Mouse (Mus musculus): Measurements from ENCODE around the gene Gm13030. TPM values are rescaled to one million over a fixed set of nuclear protein-coding genes. Genes with fewer than 3 reads are reported as not detected.

Gene Gm13030
- polyA plus RNA-seq, 1 experiment = not detected

DNA sequence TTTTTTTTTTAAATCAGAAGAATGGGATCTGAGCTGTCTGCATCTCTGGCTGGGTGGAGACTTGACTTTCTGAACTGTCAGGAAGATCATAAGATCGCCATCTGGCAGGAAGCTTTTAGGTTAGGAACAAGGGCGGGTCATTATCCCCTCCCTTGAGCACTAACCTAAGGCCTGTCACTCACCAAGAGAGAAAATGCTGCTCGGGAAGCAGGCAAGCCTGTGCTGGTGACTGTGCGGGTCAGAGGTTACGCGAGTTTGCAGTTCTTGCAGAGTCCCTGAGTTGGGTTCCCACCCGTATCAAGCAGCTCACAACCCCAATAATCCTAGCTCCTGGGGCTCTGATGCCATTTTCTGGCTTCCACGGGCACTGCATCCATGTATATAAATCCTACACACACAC, 5.1 kb downstream of the Gm13030 start:
- TF ChIP-seq CTCF (IDR thresholded peaks at IDR 0.05; ENCODE audit: extremely low read depth, insufficient read depth, low read length) (no peak), POLR2A (IDR thresholded peaks at IDR 0.05; ENCODE audit: extremely low read depth, insufficient read depth, low read length) (no peak)
- no peak overlapping the region for H3K27ac ChIP-seq (ENCODE audit: insufficient read depth, low read length)
- no peak overlapping the region for H3K4me3 ChIP-seq (ENCODE audit: insufficient read depth, low read length)
- H3K4me1 ChIP-seq (ENCODE audit: control insufficient read depth, insufficient read depth, low read length) = no peaks in the 10 kb centered on the region

DNA sequence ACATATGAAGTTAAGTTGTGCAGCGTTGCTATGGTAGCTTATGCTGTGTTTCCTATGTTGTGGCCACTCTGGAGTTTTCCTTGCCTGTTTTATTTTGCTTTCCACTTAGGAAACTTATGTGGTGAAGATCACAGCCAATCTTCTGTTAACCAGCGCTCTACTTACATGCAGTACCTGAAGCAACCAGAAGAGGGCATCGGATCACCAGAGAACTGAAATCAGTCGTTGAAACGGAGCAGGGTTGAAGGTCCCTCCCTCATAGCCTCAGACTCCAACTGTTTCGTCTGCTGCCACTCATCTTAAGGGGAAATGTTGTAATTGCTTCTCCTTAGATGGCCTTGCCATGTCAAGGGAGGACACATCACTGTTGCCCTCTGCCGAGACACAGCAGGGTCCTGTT, 7.4 kb downstream of the Gm13030 start:
- H3K27ac ChIP-seq (ENCODE audit: insufficient read depth, low read length) = no peak overlapping the region
- H3K4me1 ChIP-seq (ENCODE audit: control insufficient read depth, insufficient read depth, low read length) = no peaks in the 10 kb centered on the region
- H3K4me3 ChIP-seq (ENCODE audit: insufficient read depth, low read length) = no peak overlapping the region
- no peak for TF ChIP-seq POLR2A (IDR thresholded peaks at IDR 0.05; ENCODE audit: extremely low read depth, insufficient read depth, low read length)
- TF ChIP-seq CTCF (IDR thresholded peaks at IDR 0.05; ENCODE audit: extremely low read depth, insufficient read depth, low read length) = peak; percentile 86

DNA sequence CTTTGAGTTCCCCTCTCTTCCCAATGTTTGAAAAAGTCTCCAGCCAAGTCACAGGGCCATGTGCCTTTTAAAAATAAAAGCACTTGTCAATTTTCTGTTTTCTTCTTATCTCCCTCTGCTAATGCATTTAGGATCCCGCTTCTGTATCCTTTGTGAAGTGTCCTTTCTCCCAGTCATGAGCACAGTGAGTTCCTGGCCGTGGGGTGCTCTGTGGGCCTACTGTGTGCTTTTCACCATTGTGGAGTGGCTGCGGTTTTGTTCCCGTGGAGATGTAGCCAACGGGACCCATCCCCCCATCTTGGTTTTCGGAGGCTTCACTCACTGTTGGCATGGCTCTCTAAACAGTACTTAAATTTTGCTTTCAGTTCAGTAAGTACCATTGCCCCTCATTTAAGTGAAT, 7.8 kb downstream of the Gm13030 start:
- Histone ChIP-seq H3K27ac (ENCODE audit: insufficient read depth, low read length) (no peak overlapping the region), H3K4me3 (ENCODE audit: insufficient read depth, low read length) (no peak overlapping the region)
- no peak for TF ChIP-seq POLR2A (IDR thresholded peaks at IDR 0.05; ENCODE audit: extremely low read depth, insufficient read depth, low read length)
- no peak for TF ChIP-seq CTCF (IDR thresholded peaks at IDR 0.05; ENCODE audit: extremely low read depth, insufficient read depth, low read length)

DNA sequence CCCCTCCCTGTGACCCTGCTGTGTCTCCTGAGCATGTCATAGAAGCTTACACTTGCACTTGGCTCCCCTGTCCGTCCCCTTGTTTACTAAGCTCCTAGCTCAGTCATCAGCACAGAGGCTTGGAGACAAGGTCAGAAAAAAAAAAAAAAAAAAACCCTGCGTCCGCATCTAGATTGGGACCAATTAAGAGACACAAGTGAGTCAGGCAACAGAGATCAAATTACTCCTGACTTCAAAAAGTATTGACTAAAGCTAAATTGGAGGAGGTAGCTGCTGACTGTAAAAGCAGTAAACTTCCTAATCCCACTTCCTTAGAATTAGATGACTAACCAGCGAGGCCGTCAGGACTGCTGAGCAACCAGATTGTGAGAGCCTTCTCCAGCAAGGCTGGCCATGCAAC, 8.7 kb downstream of the Gm13030 start:
- TF ChIP-seq POLR2A (IDR thresholded peaks at IDR 0.05; ENCODE audit: extremely low read depth, insufficient read depth, low read length) = no peak
- TF ChIP-seq CTCF (IDR thresholded peaks at IDR 0.05; ENCODE audit: extremely low read depth, insufficient read depth, low read length) = no peak

More for the DNA sequence above, 7.8 kb downstream of the Gm13030 start:
- H3K4me1 ChIP-seq (ENCODE audit: control insufficient read depth, insufficient read depth, low read length) = no peaks in the 10 kb centered on the region

DNA sequence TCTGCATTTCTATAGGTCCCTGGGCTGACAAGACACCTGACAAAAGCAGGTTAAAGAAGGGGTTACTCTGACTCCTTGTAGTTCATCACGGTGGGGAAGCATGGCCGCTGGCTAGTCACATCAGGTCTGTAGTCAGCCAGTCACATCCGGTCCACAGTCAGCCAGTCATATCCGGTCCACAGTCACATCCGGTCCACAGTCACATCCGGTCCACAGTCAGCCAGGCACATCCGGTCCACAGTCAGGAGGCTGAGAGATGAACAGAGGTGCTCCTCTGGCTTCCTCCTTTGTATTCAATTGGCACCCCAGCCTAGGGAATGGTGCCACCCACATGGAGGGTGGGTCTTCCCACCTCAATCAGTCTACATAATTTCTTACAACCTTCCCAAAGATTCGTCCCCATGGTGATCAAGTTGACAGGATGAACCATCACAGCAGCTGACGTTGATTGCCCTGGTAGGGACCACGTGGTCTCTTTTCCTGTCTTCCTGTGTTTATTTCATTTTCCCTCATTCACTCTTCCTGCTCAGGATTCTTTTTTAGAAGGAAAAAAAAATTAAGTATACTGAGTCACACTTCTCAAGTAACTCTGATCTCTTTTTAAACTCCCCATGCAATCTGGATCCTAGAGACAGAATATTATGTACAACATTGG, 10.3 kb downstream of the Gm13030 start, which contains the start of gene Pla2g5:
Pla2g5 (minus strand) TSS at position 139 of the 655 bp plus-strand sequence.
- Histone ChIP-seq H3K4me3 (ENCODE audit: insufficient read depth, low read length) (no peak within 1 kb of the TSS), H3K27ac (ENCODE audit: insufficient read depth, low read length) (no peak within 1 kb of the TSS), H3K4me1 (ENCODE audit: control insufficient read depth, insufficient read depth, low read length) (no peaks in the 10 kb centered on the region)
- TF ChIP-seq CTCF (IDR thresholded peaks at IDR 0.05; ENCODE audit: extremely low read depth, insufficient read depth, low read length) (no peak), POLR2A (IDR thresholded peaks at IDR 0.05; ENCODE audit: extremely low read depth, insufficient read depth, low read length) (no peak)

More for the DNA sequence above, 8.7 kb downstream of the Gm13030 start:
- H3K4me1 ChIP-seq (ENCODE audit: control insufficient read depth, insufficient read depth, low read length) = no peaks in the 10 kb centered on the region
- no peak overlapping the region for H3K27ac ChIP-seq (ENCODE audit: insufficient read depth, low read length)
- H3K4me3 ChIP-seq (ENCODE audit: insufficient read depth, low read length) = no peak overlapping the region

DNA sequence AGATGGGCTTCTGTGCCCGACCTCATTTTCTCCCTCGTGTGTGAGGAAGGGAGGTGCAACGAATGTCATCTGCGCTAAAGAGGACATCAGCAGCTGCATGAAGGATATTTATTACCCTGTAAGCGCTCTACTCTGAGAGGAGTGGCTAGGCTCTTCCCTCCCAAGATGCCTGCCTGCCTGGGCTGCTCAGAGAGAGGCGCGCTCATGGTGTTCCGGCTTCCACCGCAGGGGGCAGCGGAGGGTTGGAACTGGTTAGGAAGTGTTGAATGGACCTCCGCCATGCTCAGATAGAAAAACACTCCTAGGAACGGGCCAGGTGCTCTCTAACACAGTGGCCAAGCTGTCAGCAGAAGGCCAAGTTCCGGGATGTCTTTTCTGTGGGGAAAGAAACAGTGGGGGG, 14.0 kb downstream of the Gm13030 start:
- no peak overlapping the region for H3K27ac ChIP-seq (ENCODE audit: insufficient read depth, low read length)
- peak; percentile 37; the same call in 1 of the 2 replicates for TF ChIP-seq CTCF (IDR thresholded peaks at IDR 0.05; ENCODE audit: extremely low read depth, insufficient read depth, low read length)
- no peak for TF ChIP-seq POLR2A (IDR thresholded peaks at IDR 0.05; ENCODE audit: extremely low read depth, insufficient read depth, low read length)

DNA sequence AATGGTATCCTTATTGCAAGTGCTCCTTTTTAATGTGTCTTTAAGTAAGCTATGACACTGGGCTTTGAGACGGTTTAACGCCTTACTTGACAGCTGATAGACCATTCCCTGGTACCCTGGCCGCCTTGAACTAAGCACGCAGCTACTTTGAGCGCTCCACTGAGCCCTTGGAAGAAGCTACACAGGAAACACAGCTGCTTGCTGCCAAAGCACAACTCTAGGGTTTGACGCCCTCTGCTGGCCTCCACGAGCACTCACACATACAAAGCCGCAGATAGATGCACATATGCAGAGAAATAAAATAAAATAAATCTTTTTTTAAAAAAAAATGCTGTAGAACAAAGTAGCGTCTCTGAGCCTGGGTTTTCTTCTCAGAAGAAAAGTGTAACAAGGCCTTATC, 14.5 kb downstream of the Gm13030 start:
- no peak overlapping the region for H3K4me3 ChIP-seq (ENCODE audit: insufficient read depth, low read length)
- peaks cover 3% of the 10 kb centered on the region; the same call in 1 of the 2 replicates for H3K4me1 ChIP-seq (ENCODE audit: control insufficient read depth, insufficient read depth, low read length)
- peak; percentile 57 for TF ChIP-seq CTCF (IDR thresholded peaks at IDR 0.05; ENCODE audit: extremely low read depth, insufficient read depth, low read length)
- TF ChIP-seq POLR2A (IDR thresholded peaks at IDR 0.05; ENCODE audit: extremely low read depth, insufficient read depth, low read length) = no peak
- H3K27ac ChIP-seq (ENCODE audit: insufficient read depth, low read length) = no peak overlapping the region

More for the DNA sequence above, 14.0 kb downstream of the Gm13030 start:
- H3K4me1 ChIP-seq (ENCODE audit: control insufficient read depth, insufficient read depth, low read length) = peaks cover 3% of the 10 kb centered on the region; the same call in 1 of the 2 replicates
- H3K4me3 ChIP-seq (ENCODE audit: insufficient read depth, low read length) = no peak overlapping the region

DNA sequence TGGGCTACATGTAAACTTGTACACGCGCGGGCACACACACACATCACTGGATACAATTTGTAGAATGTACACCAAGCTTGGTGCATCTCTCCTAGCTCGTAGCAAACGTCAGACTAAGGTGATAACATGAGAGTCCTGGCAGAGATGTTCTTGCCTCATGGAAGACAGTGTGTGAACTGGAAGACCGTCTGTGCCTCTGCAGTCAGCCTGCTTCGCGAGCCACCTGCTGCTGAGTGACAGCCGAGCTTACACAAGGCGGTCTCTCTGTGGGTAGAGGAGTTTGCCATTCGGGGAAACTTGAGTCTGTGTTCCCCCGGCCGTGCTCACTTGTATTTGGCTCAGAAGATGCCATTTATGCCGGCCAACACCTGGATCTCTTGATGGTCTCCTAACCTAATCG, 15.3 kb downstream of the Gm13030 start:
- H3K4me1 ChIP-seq (ENCODE audit: control insufficient read depth, insufficient read depth, low read length) = peaks cover 3% of the 10 kb centered on the region; the same call in 1 of the 2 replicates
- H3K27ac ChIP-seq (ENCODE audit: insufficient read depth, low read length) = no peak overlapping the region
- H3K4me3 ChIP-seq (ENCODE audit: insufficient read depth, low read length) = no peak overlapping the region
- TF ChIP-seq CTCF (IDR thresholded peaks at IDR 0.05; ENCODE audit: extremely low read depth, insufficient read depth, low read length) = no peak
- TF ChIP-seq POLR2A (IDR thresholded peaks at IDR 0.05; ENCODE audit: extremely low read depth, insufficient read depth, low read length) = peak; percentile 26; the same call in 1 of the 2 replicates

DNA sequence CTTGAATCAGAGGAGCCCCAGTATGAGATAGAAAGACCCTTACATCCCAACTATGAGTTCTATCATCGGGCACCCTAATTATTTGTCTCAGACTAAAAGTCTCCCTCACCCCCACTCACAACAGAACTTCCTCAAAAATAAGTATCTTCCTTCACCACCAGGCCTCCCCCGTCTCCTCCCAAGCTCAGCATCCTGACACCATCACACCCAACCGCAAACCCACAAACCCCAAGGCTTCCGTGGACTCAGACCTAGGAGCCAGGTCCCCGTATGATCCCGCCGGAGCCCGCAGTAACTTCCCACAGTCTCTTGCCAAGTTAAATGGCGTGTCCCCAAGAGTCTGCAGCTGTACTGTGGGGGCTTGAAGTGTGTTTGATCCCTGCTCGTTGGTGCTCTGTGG, 16.2 kb downstream of the Gm13030 start:
- Histone ChIP-seq H3K4me3 (ENCODE audit: insufficient read depth, low read length) (no peak overlapping the region), H3K4me1 (ENCODE audit: control insufficient read depth, insufficient read depth, low read length) (peaks cover 6% of the 10 kb centered on the region), H3K27ac (ENCODE audit: insufficient read depth, low read length) (no peak overlapping the region)
- no peak for TF ChIP-seq CTCF (IDR thresholded peaks at IDR 0.05; ENCODE audit: extremely low read depth, insufficient read depth, low read length)
- TF ChIP-seq POLR2A (IDR thresholded peaks at IDR 0.05; ENCODE audit: extremely low read depth, insufficient read depth, low read length) = no peak

DNA sequence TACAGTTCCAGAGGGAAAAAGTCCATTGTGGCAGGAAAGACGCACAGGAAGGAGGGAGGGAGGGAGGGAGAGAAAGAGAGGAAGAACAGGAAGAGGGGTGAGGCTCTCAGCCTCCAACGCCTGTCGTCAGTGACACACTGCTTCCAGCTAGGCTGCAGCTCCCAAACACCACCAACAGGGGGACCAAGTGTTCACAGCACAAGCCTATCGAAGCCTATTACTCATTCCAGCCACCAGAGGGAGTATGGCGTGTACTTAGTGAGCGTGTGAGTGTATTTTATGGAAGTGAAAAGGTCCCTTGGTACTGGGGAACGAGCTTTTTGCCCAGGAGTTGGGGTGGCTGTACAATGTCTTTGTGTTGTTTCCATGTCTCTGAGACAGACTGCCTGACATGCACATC, 17.3 kb downstream of the Gm13030 start:
- no peak overlapping the region for H3K4me3 ChIP-seq (ENCODE audit: insufficient read depth, low read length)
- TF ChIP-seq POLR2A (IDR thresholded peaks at IDR 0.05; ENCODE audit: extremely low read depth, insufficient read depth, low read length) (no peak), CTCF (IDR thresholded peaks at IDR 0.05; ENCODE audit: extremely low read depth, insufficient read depth, low read length) (peak; percentile 98)
- no peak overlapping the region for H3K27ac ChIP-seq (ENCODE audit: insufficient read depth, low read length)
- H3K4me1 ChIP-seq (ENCODE audit: control insufficient read depth, insufficient read depth, low read length) = peaks cover 8% of the 10 kb centered on the region

All from cortical plate, adult 2 months (tissue).